Mouse (Mus musculus) layer of hippocampus, adult 9-10 months (tissue): Measurements from ENCODE around the gene Tnfrsf9.
A peak's percentile ranks its signal among the peaks of the same experiment; 100 is the strongest.
"Not testable (repeated sequence)": the region's sequence is repeated elsewhere in the genome, so short reads cannot be mapped to it uniquely, and the experiment has no call there.

ENCODE experiments used
- DNase-seq: peaks from one replicate; pipeline ENCODE4 v3.0.0; 2022; ENCODE audit warnings: low spot score

Gene Tnfrsf9

DNA sequence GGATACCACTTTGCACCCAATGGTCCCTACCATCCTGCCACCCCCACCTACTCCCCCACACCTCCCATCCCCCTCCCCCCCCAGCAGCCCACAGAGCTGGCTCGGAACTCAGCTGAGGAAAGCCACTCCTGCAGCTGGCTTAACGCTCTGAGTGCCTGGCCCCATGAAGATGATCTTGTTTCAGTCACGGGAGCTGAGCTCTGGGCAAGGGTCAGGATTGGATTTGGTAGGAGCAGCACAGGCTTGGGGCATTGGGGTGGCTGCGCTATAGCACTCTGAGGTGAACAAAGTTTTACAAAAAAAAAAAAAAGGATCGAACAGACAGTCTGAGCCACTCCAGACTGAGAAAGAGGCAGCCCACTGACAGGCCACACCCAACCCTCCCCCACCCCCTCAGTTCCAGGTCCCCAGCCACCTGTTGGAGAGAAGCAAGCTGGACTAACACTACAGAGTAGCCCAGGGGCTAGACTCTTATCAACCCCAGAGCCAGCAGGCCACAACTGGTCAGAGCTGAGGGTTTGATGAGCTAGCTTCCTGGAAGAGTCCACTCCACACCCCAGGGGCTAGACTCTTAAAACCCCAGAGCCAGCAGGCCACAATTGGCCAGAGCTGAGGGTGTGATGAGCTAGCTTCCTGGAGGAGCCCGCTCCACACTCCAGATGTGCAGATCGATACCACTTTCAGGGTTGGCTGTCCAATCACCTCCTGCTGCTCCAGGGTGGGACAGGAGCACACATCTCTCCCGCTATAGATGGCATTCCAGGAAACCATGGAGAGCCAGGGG, 19.5 kb upstream of the Tnfrsf9 start:
- DNase-seq = no peak

- no peak for DNase-seq
Observed at GRCm38 (mm10) chr4:150896896-150897624, 17.3 kb upstream of the Tnfrsf9 start.

DNA sequence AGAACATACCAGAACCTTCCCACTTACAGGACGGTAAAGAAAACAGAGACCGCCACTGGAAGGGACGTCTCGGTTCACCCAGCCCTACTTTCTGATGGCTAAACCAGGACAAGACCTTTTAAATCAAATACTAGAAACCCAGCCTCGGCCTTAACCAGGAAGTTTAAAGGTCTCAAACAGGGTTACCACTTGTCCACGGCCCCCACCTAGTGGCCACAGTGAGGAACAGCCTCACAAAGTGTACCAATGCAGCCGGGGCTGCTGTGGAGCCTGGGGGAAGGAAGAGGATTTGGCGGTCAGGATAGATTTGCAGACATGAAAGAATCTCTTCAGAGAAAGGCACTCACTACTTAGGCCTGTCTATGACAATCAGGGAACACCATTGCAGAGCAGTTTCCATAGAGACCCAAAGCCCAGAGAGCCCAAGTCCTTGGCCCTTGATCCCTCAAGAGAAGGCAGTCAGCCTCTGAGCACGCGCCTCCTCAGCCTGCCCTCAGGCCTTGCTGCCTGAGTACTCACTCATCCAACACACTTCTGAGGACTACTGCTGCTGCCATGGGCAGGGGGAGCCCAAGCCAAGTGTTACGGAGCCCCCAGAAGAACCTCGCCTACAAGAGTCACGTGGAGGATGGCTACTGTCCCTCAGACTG, 15.5 kb upstream of the Tnfrsf9 start:
- DNase-seq = no peak

GRCm38 (mm10) chr4:150900486-150900885, 13.9 kb upstream of the Tnfrsf9 start:
- DNase-seq = no peak

GRCm38 (mm10) chr4:150901651-150902050, 12.7 kb upstream of the Tnfrsf9 start:
- DNase-seq = no peak

DNA sequence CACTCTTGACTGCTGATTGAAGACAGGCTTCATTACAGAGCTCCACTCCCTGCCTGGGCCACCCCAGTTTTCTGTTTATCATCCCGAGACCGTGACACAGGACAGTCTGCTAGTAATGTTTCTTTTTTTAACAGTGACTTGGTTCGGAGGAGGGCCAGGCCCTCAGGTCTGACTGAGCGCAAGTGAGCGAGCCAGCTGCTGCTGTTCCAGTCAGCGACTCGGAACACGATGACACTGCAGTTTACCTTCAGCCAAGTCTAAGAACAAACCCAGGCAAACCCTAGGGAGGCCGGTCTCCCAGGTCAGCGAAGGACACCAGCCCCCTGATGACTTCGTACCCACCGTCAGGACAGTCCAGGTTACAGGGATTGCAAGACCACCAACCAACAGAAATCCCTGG, 12.3 kb upstream of the Tnfrsf9 start:
- no peak for DNase-seq

DNA sequence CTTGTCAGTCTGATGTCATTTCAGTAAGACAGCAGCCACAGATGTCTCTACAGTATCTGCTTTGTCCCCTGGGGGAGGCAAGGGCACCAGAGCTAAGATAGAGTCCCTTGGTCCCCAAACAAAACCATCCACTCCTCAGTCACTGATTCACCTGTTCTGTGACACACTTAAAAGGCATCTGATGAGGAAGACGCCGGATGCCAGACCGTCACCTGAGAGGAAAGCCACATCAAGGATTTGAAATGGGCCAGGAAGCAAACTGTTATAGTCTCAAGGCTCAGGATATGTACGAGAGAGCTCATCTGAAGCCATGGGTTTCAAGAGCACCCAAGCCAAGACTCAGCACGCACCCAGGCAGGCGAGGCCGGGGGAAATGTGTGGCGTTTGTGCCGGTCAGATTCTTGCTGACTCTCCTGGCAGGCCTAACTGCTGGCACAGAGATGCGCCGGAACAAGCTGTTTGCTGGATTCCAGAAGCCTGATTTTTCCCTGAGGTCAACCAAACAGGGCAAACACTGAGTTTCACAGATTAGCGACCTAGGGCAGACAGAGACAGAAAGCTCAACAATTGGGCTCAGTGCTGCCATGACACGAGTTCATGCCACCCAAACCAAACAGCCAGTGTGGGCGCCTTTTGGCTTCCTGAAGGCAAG, 11.1 kb upstream of the Tnfrsf9 start:
- no peak for DNase-seq

DNA sequence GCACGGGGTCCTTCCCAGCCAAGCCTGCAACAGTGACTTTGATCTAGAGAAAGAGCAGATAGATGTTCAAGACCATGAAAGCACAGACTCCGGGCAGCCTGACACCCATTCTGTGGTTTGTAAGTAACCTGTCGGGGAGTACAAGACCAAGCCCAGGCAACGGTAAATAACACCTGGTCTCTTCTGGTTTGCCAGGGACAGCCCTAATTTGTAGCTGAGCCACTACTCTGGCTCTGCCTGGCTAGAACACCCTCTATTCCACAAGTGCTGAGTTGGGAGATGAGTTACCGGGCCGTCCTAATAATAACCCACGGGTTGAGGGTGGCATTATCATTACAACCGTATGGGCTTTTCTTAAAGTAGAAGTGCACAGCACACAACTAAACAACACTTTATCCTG, 7.3 kb upstream of the Tnfrsf9 start:
- no peak for DNase-seq

GRCm38 (mm10) chr4:150908512-150908911, 5.8 kb upstream of the Tnfrsf9 start:
- DNase-seq = not testable (repeated sequence)

GRCm38 (mm10) chr4:150909451-150910156, 4.8 kb upstream of the Tnfrsf9 start:
- peak; percentile 85 for DNase-seq

- DNase-seq = no peak
Observed at GRCm38 (mm10) chr4:150910164-150910951, 4.0 kb upstream of the Tnfrsf9 start.

DNA sequence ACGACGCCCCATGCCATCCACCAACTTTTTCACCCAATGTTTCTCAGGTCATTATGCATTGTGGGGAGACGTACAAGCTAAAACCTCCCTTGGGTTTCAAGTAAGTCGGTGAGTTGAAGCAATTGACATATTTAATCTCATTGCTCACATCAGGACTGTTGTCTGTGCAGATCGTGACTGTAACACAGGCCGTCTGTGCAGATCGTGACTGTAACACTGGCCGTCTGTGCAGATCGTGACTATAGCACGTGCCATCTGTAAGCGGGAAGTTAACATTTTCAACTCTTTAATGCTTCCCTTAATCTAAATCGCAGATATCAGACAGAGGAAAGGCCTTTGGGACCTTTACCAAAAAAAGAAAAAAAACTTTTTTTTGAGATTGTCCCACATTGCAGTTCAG, 619 bp upstream of the Tnfrsf9 start:
- DNase-seq = no peak

GRCm38 (mm10) chr4:150915181-150915906, 982 bp downstream of the Tnfrsf9 start:
- DNase-seq = no peak

DNA sequence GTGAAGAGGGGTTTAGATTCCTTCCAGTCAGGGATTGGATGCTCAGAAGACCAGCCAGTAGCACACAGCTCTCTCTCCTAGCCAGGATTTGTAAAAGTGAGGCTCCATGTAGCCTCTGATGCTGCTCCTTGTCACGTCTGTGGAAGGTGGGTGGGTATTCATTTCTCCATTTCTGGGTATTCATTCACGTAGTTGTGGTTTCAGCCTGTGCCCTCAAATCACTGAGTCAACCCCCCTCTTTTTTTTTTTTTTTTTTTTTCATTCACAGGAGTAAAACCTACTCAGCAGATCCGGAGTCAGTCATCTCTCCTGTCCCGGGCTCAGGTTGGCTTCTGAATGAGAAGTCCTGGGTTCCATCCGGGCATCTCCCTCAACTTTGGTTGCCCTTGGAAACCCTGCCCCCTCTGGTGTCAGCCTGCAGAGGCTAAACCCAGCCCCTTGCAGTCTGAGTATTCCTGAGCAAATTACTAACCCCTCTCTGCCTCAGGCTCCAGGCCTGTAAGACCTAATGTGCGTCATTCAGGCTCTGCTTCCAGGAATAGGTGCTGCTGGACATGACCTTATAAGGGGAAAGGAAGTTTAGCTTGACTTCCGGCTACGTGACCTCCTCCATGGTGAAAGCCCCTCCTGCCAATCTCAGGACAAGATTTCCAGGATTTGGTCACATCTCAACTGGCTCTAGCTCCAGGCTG, 3.1 kb downstream of the Tnfrsf9 start:
- no peak for DNase-seq

DNA sequence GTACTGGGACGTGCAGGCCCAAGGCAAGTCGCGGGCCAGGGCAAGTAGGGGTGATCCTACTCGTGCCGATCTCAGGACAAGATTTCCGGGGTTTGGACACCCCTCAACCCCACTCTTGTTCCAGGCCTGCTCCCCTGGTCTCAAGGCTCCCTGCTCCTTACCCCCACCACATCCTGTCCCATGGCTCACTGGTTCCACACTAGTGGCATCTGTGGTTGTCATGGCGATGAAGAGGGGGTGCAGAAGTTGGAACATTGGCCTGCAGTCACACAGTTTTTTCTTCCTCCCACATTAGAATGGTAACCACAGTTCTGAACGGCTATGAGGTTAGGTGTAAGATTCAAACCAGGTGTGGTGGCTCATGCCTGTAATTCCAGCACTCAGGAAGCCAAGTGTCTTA, 6.8 kb downstream of the Tnfrsf9 start:
- no peak for DNase-seq

DNA sequence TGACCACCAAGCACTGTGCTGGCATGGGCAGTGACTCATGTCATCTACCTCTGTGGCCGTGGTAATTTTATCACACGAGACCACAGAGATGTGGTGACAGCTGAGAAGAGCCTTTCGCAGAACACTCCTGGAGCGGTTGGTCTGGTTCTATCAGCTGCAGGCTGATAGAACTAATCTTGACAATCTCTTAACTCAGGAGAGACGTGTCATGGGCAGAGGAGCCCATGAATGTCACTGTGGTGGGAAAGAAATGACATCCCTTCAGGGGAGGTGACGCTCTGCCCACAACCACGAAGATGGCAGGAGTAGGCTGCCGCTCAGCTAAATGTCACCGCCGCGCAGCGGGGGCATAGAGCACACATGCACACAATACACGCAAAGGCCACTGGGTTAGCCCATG, 9.9 kb downstream of the Tnfrsf9 start:
- no peak for DNase-seq

DNA sequence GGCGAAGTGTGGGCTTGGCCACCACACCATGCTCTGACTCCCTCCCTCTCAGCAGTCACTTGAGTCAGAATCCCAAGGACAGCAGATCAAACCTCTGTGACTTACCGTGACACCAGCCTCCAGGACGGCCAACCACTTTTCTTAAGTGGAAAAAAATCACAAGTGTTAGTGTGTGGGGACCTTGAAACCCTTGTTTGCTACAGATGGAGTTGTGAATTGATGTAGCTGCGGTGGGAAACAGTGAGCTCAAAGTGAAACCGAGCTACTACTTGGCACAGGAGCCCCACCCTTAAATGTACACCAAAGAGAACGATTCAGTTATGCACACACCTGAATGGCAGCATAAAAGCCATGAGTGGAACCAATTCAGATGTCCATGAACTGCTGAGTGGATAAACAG, 10.6 kb downstream of the Tnfrsf9 start:
- DNase-seq = no peak

DNA sequence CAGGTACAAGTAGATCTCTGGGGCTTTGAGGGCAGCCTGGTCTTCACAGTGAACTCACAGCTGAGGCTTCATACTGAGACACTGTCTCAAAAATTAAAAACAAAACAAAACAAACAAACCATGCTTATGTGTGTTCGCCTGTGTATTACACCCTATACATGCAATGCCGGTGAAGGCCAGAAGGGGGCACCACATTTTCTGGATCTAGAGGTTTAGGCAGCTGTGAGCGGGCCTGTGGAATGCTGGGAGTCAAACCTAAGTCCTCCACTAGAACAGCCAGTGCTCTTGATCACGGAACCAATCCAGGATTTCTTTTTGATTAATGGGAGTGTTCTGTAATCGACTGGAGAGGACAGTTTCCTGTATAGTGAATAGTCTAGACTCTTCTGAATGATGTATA, 11.6 kb downstream of the Tnfrsf9 start:
- DNase-seq = no peak

DNA sequence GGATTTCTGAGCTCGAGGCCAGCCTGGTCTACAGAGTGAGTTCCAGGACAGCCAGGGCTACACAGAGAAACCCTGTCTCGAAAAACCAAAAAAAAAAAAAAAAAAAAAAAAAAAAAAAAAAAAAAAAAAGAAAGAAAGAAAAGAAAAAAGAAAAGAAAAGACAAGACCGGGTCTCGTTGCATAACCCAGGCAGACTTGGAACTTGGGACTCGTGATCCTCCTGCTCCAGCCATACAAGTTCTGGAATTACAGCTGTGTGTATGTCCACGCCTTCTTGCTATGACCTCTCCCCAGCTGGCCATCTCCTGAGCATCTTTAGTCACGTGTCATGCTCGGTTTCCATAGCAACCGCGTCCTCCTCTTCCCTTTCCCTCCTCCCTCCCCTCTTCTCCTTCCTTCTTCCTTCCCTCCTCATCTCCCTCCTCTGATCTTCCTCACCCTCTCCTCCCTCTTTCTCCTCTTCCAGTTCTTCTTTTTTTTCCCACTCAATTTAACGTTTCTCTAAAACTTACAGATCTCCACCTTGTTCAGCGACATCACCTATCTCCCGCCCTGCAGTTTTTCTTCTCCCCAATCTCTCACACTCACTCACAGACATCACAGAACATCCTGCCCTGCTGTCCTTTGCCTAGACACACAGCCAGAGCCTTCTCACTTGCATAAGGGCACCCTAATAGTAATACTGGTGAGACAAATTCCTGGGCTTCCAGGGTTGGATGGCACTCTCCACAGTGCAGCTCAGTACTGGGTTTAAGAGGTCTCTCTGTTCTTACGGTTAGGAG, 12.8 kb downstream of the Tnfrsf9 start:
- DNase-seq = no peak
